Mouse (Mus musculus) liver, adult 2 months (tissue): ENCODE data around the gene Itk.

Source experiments
- CTCF ChIP-seq: fragments of 200-500 bp; IDR thresholded peaks from 2 replicates; pipeline ENCODE4 v1.5.1; 2011; ENCODE audit warnings: low read depth, low read length, control low read depth
- POLR2A ChIP-seq: fragments of 200-500 bp; IDR thresholded peaks from 2 replicates; pipeline ENCODE4 v1.6.1; 2011; ENCODE audit warnings: low read length, control low read depth; ENCODE audit not compliant: insufficient read depth; ENCODE audit errors: extremely low read depth

- no peak for TF ChIP-seq CTCF
- TF ChIP-seq POLR2A: no peak
Observed at GRCm38 (mm10) chr11:46382466-46382865, 6.8 kb downstream of the Itk start.
